Mouse (Mus musculus) ES-Bruce4 (cell line): ENCODE measurements around the gene Etv6.

Experiments used
- CTCF ChIP-seq: IDR thresholded peaks from one replicate; pipeline ENCODE4 v1.8.1; 2011; ENCODE audit warnings: low read depth, low read length
- EP300 ChIP-seq: IDR thresholded peaks from 2 replicates; pipeline ENCODE4 v1.6.1; 2011; ENCODE audit warnings: low read depth, low read length; ENCODE audit not compliant: insufficient read depth
- POLR2A ChIP-seq: IDR thresholded peaks from one replicate; pipeline ENCODE4 v1.8.1; 2011; ENCODE audit warnings: low read length; ENCODE audit not compliant: insufficient read depth

DNA sequence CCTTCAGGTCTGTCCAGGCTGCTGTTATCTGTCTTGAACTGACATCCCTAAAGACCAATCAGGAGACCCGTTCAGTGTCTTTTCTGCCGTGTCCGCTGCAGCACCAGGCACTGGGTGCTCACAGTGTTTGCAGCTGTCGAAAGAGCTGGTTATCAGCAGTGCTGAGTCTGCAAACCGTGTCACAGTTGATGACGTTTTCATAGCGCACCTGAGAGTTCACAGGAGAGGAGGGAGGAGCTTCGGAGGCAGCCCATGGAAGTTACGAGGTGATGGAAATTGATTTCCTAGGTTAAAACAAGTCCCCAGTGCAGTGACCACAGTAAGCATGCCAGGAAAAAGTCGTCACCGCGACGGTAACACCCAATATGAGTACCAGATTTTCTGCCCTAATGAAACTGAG, 125.5 kb downstream of the Etv6 start:
- TF ChIP-seq CTCF (no peak), EP300 (no peak), POLR2A (no peak)
